In the genomic region with DNA sequence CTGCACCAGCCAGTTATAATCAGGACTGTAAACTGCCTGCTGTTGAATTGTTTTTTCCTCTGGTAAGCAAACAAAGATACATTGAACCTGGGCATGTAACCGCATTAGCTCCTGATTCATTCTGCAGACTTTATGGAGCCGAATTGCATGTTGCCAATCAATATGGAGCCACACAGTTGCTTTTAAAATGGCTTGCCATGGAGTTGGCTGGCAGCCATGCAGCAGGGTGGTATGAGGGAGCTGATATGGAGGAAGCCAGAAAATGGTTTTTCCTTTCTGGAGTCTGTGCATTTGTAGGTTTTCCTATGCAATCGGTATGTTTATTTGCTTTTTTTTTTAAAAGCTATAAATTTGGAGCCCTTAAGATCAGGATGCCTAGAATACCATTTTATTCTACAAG, we compare ENCODE assay signal across 16 mouse cellular contexts. TPM values are rescaled to one million over a fixed set of nuclear protein-coding genes. Genes with fewer than 3 reads are reported as not detected.
DNase-seq lines count a peak whose midpoint lies in the region; ATAC-seq and TF ChIP-seq lines count a peak whose summit lies in the region.
"Had no signal": no experiment of that assay in that cellular context is flagged by ENCODE, and none has a peak within 500 bp of the region (broad histone marks: within the 10 kb centered on the region; RNA-seq: fewer than 3 reads in every experiment).

No protein-coding gene starts in this region.

- no peak overlapping the region for H3K4me3 ChIP-seq in forebrain, embryonic 15.5 days
- no peak overlapping the region for H3K4me3 ChIP-seq in forebrain, embryonic 11.5 days (ENCODE audit: low read depth, low read length)
- no peak overlapping the region for H3K4me3 ChIP-seq in spleen, adult 2 months (ENCODE audit: extremely low read depth, insufficient read depth, insufficient read length)
- H3K4me3 ChIP-seq in neural tube, embryonic 15.5 days (replicated peaks) = no peak overlapping the region
- H3K4me3 ChIP-seq: midbrain, embryonic 15.5 days had no signal

- H3K27me3 ChIP-seq in forebrain, embryonic 15.5 days = no peaks in the 10 kb centered on the region
- no peaks in the 10 kb centered on the region for H3K27me3 ChIP-seq in forebrain, embryonic 11.5 days (ENCODE audit: control insufficient read depth, insufficient read depth, low read length)
- no peaks in the 10 kb centered on the region for H3K27me3 ChIP-seq in spleen, adult 2 months (ENCODE audit: control insufficient read depth, insufficient read depth, low read length)
- no peaks in the 10 kb centered on the region for H3K27me3 ChIP-seq in neural tube, embryonic 15.5 days (replicated peaks)
- H3K27me3 ChIP-seq: midbrain, embryonic 15.5 days had no signal

- DNase-seq in forebrain, embryonic 11.5 days (ENCODE audit: low spot score) = no peak
- DNase-seq in kidney, postnatal 4 days = peak; percentile 10 to 13
- DNase-seq in kidney, adult 11 months = no peak
- DNase-seq in spleen, adult 2 months (ENCODE audit: low read depth in 1 of 2, low spot score in 2 of 2) = no peak
- no peak for DNase-seq in spleen, postnatal 10 days (ENCODE audit: low spot score in 2 of 2)
- DNase-seq: cerebellum, adult 11 months; lung, adult 18-20 months; thymus, postnatal 4 days had no signal

- H3K9ac ChIP-seq in forebrain, embryonic 15.5 days (replicated peaks) = no peak overlapping the region
- H3K9ac ChIP-seq in forebrain, embryonic 11.5 days (ENCODE audit: low read length) = no peak overlapping the region
- no peak overlapping the region for H3K9ac ChIP-seq in neural tube, embryonic 15.5 days (replicated peaks)
- H3K9ac ChIP-seq: midbrain, embryonic 15.5 days had no signal

- no peak overlapping the region for H3K4me2 ChIP-seq in forebrain, embryonic 15.5 days (replicated peaks)
- no peak overlapping the region for H3K4me2 ChIP-seq in forebrain, embryonic 11.5 days (ENCODE audit: low read depth, low read length, severe bottlenecking)
- H3K4me2 ChIP-seq in neural tube, embryonic 15.5 days = no peak overlapping the region
- H3K4me2 ChIP-seq: midbrain, embryonic 15.5 days had no signal

- no peak for TF ChIP-seq CTCF in spleen, adult 2 months (IDR thresholded peaks at IDR 0.05; ENCODE audit: extremely low read depth, insufficient read depth, insufficient read length, insufficient replicate concordance)

- peak overlapping the region; percentile 28 for H3K27ac ChIP-seq in forebrain, embryonic 15.5 days (replicated peaks)
- no peak overlapping the region for H3K27ac ChIP-seq in forebrain, embryonic 11.5 days (ENCODE audit: low read depth, low read length)
- peak overlapping the region; percentile 3; the same call in 1 of the 2 replicates for H3K27ac ChIP-seq in spleen, adult 2 months (ENCODE audit: insufficient read depth, low read length)
- H3K27ac ChIP-seq in neural tube, embryonic 15.5 days (replicated peaks) = peak overlapping the region; percentile 64; the same call in 1 of the 2 replicates
- H3K27ac ChIP-seq: midbrain, embryonic 15.5 days had no signal

- no peaks in the 10 kb centered on the region for H3K36me3 ChIP-seq in forebrain, embryonic 15.5 days
- no peaks in the 10 kb centered on the region for H3K36me3 ChIP-seq in forebrain, embryonic 11.5 days (ENCODE audit: control insufficient read depth, insufficient read depth, low read length)
- H3K36me3 ChIP-seq in spleen, adult 2 months (ENCODE audit: control insufficient read depth, insufficient read depth, low read length) = no peaks in the 10 kb centered on the region
- no peaks in the 10 kb centered on the region for H3K36me3 ChIP-seq in neural tube, embryonic 15.5 days
- H3K36me3 ChIP-seq: midbrain, embryonic 15.5 days had no signal

- peaks cover 14% of the 10 kb centered on the region for H3K4me1 ChIP-seq in forebrain, embryonic 15.5 days
- no peaks in the 10 kb centered on the region for H3K4me1 ChIP-seq in forebrain, embryonic 11.5 days (replicated peaks; ENCODE audit: control insufficient read depth, insufficient read depth, low read length)
- H3K4me1 ChIP-seq in spleen, adult 2 months (ENCODE audit: control insufficient read depth, insufficient read depth, insufficient read length) = peaks cover 14% of the 10 kb centered on the region
- H3K4me1 ChIP-seq in neural tube, embryonic 15.5 days = peaks cover 6% of the 10 kb centered on the region; the same call in 1 of the 2 replicates
- H3K4me1 ChIP-seq: midbrain, embryonic 15.5 days had no signal

- no peak for TF ChIP-seq POLR2A in spleen, adult 2 months (IDR thresholded peaks at IDR 0.05; ENCODE audit: low read depth, low read length)

- 48% methylated on average over 3 of the region's 3 CpGs for WGBS in forebrain, embryonic 15.5 days
- 93% methylated on average over 3 of the region's 3 CpGs for WGBS in forebrain, embryonic 11.5 days
- WGBS in spleen, adult 2 months = 85% methylated on average over 3 of the region's 3 CpGs
- 55% methylated on average over 3 of the region's 3 CpGs for WGBS in neural tube, embryonic 15.5 days

- peak; percentile 86 for ATAC-seq in forebrain, embryonic 15.5 days (replicated peaks)
- ATAC-seq in forebrain, embryonic 11.5 days (replicated peaks; ENCODE audit: low FRiP score) = no peak
- peak; percentile 63 for ATAC-seq in neural tube, embryonic 15.5 days (ENCODE audit: low FRiP score)
- ATAC-seq in monocyte, adult 5-6 weeks (replicated peaks; ENCODE audit: insufficient number of reproducible peaks, low FRiP score, low TSS enrichment, poor library complexity, severe bottlenecking) = no peak
- ATAC-seq: midbrain, embryonic 15.5 days had no signal

- no peaks in the 10 kb centered on the region for H3K9me3 ChIP-seq in forebrain, embryonic 15.5 days
- no peaks in the 10 kb centered on the region for H3K9me3 ChIP-seq in forebrain, embryonic 11.5 days (ENCODE audit: control insufficient read depth, low read length)
- no peaks in the 10 kb centered on the region for H3K9me3 ChIP-seq in neural tube, embryonic 15.5 days (replicated peaks)
- H3K9me3 ChIP-seq: midbrain, embryonic 15.5 days had no signal

RNA-seq across cellular contexts. Expression of a gene that starts 28.0 kb away (rescaled TPM):
- polyA plus RNA-seq in forebrain, embryonic 15.5 days (2015; fragmentation: Nextera tagmentation; extraction: Ambion mirVana) = not detected in 2 replicates
- polyA plus RNA-seq in forebrain, embryonic 11.5 days (2014; fragmentation: Nextera tagmentation; extraction: Ambion mirVana) = not detected in 2 replicates
- polyA plus RNA-seq in spleen, adult 2 months (2012; rRNA removed) = not detected in 2 replicates
- polyA plus RNA-seq in neural tube, embryonic 15.5 days (2015; fragmentation: Nextera tagmentation; extraction: Ambion mirVana) = not detected in 2 replicates
- total RNA-seq in monocyte, adult 5-6 weeks (2017) = 0.86 to 1.5 TPM in 2 of 3 replicates, not detected in the other
- total RNA-seq: adrenal gland, adult 18-20 months; left cerebral cortex, postnatal 10 days had no signal
- polyA plus RNA-seq: embryonic facial prominence, embryonic 11.5 days; heart, embryonic 16.5 days; midbrain, embryonic 15.5 days had no signal

Comparison
In these comparisons a context has a peak if more than half of its experiments do, and no peak if none do; other contexts are left out.
1. ATAC-seq: peak in forebrain, embryonic 15.5 days (single experiment) and neural tube, embryonic 15.5 days (single experiment); none in forebrain, embryonic 11.5 days (single experiment) and monocyte, adult 5-6 weeks (single experiment).
2. DNase-seq: peak in kidney, postnatal 4 days (2 of 2); none in forebrain, embryonic 11.5 days (single experiment), kidney, adult 11 months (single experiment), spleen, adult 2 months (0 of 2) and spleen, postnatal 10 days (0 of 2).